Mouse (Mus musculus): ENCODE results near the gene Slf2.

Gene Slf2

DNA sequence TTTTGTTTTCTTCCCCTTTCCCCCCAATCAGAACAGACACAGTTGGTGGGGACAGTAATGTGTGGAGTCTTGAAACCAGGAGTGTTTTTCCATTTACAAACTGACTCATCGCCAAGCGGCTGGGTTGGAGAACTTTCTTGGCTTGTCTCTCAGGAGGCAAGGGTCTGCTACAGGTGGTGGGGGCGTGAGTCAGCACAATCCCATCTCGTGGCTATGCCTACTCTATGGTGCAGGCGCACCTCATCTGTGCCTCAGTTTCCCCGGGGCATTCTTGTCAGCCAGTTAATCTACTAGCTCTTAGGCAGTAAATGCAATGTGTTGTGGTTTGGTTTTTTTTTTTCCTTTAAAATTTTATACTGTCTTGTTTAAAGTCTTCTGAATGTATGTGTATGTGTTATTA is 52.4 kb downstream of the Slf2 start:
- DNase-seq (ENCODE audit: low read depth, low spot score): no peak

GRCm38 (mm10) chr19:44984420-44984819 is 53.5 kb downstream of the Slf2 start:
- no peak for DNase-seq (ENCODE audit: low read depth, low spot score)

GRCm38 (mm10) chr19:44985159-44985988 is 54.4 kb downstream of the Slf2 start:
- no peak for DNase-seq (ENCODE audit: low read depth, low spot score)

DNA sequence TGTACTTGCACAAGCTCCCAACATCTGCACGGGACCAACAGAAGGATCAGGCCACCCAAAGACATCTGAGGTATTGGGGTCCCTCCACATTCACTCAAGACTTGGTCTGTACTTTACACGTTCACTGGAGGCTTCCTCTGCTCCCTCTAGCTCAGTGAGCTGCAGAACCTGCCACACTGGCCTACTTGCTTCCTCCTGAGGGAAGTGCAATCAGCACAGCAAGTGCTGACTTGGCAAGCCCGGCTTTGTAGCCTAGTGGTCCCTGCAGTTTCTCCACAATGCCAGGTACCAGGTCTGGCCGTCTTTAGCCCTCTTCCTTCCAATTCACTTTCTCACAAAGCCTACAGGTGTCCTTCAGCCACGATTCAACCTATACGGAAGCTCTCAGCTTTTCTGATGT is 56.1 kb downstream of the Slf2 start:
- no peak for DNase-seq (ENCODE audit: low read depth, low spot score)

GRCm38 (mm10) chr19:44987851-44988250 is 56.9 kb downstream of the Slf2 start:
- no peak for DNase-seq (ENCODE audit: low read depth, low spot score)

GRCm38 (mm10) chr19:44988321-44988720 is 57.4 kb downstream of the Slf2 start:
- no peak for DNase-seq (ENCODE audit: low read depth, low spot score)

- peak; percentile 56 for DNase-seq (ENCODE audit: low read depth, low spot score)
Observed at GRCm38 (mm10) chr19:44988831-44989566, 58.0 kb downstream of the Slf2 start, which contains the start of gene Sema4g. Gene Sema4g (plus strand): TSS chr19:44989101.

DNA sequence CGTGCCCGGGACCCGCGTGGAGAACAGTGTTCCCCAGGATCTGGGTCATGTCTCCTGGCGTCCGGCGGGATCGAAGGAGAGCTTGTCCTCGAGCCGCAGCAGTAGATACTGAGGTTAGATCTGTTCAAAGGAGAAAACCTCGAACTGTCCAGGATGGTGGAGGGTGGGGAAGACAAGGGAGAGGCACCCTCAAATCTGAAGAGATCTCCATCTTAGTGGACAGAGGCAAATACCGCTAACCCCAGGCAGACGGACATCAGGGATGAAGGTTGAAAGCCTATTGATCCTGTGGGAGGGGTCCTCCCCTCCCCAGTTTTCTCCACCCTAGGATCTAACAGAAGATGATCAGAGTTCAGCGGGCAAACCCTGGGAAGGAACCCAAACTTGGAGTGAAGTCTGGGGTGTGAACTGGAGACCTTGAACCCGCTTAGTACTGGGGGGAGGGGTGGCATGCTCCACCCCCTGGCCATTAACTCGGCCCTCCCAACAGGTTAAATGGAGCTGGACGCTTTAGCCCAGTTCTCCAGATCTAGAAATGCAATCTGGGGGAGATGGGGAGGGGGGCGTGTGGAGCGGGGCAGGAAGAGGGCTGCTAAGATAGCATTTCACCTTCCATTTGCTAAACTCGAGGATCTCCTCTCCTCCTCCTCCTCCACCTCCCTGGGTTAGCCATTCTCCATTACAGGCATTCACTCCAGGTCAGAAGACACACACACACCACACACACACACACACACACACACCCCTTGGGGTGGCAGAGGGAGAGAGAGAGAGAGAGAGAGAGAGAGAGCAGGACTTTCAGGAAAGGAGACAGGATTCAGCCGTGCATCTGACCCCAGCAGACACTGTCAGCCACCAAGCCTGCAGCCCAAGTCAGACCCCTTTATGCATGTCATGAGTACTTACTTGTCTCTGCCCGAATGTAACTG is 58.9 kb downstream of the Slf2 start:
- DNase-seq (ENCODE audit: low read depth, low spot score): no peak

DNA sequence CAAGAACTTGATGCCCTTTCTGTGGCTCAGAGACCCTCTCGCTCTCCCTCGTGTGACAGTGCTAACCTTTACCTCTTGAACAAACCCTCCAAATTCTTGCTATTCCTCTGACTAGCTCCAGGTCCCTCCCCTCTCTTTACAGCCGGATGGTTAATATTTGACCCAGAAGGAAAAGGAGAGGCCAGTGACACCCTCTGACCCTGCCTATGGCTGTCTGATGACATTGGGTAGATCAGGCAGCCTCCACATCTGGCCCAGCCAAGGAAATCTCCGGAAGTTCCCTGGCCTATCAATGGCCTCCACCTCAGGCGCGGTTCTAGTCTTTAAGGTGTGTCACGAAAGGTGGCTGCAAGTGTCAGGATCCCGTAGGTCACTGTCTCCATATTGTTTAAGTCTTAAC is 60.1 kb downstream of the Slf2 start:
- no peak for DNase-seq (ENCODE audit: low read depth, low spot score)

- no peak for DNase-seq (ENCODE audit: low read depth, low spot score)
Observed at GRCm38 (mm10) chr19:44992246-44992645, 61.3 kb downstream of the Slf2 start.

- DNase-seq (ENCODE audit: low read depth, low spot score): no peak
Observed at GRCm38 (mm10) chr19:44992712-44993111, 61.8 kb downstream of the Slf2 start.

DNA sequence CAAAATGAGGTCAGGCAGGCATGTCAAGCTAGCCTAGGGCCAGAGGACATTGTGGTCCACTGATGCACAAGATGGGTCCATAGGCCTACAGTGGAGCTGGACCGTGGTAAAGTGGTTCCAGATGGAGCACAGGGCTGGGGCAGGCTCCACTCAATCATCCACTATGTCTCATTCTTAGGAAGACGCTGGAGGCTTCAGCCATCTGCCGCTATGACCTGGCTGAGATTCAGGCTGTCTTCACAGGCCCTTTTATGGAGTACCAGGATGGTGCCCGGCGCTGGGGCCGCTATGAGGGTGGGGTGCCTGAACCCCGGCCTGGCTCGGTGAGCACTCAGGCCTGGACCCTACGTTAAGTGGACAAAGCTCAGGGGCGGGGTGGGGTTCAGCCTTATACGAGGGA is 66.8 kb downstream of the Slf2 start:
- DNase-seq (ENCODE audit: low read depth, low spot score): no peak

- no peak for DNase-seq (ENCODE audit: low read depth, low spot score)
Observed at GRCm38 (mm10) chr19:44999647-45000046, 68.7 kb downstream of the Slf2 start.

- no peak for DNase-seq (ENCODE audit: low read depth, low spot score)
Observed at GRCm38 (mm10) chr19:45002301-45002700, 71.3 kb downstream of the Slf2 start.

DNA sequence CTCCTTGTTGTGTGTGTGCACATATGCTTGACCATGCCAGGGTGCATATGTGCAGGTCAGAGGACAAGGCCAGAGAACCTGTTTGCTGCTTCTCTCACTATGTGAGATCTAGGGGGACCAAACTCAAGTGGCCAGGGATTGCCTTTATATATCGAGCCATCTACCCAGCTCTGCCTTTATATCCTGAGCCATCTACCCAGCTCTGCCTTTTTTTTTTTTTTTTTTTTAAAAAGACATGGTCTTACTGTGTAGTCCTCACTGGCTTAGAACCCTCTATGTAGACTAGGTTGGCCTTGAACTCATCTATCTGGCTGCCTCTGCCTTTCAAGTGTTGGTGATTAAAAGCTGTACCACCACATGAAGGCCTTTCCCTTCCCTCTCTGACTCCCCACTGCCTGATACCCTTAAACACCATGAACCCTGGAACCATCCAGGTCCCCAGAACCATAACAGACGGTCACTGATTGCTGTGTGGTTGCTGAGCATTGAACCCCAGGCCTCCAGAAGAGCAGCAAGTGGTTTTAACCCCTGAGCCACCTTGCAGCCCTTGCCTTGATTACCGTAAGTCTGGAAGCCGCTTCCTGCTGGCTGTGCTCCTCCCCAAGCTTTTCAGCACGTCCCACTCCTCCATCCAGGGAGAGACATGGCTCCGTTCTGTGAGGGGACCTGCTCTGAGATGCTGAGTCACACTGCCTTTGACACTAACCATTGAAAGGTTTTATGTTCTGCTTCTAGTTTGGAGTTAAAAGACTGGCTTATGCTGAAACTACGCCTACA is 73.0 kb downstream of the Slf2 start:
- DNase-seq (ENCODE audit: low read depth, low spot score): no peak

- peak; percentile 48 for DNase-seq (ENCODE audit: low read depth, low spot score)
Observed at GRCm38 (mm10) chr19:45005444-45005843, 74.5 kb downstream of the Slf2 start, which contains the start of gene Twnk. Gene Twnk (plus strand): TSS chr19:45005663.

DNA sequence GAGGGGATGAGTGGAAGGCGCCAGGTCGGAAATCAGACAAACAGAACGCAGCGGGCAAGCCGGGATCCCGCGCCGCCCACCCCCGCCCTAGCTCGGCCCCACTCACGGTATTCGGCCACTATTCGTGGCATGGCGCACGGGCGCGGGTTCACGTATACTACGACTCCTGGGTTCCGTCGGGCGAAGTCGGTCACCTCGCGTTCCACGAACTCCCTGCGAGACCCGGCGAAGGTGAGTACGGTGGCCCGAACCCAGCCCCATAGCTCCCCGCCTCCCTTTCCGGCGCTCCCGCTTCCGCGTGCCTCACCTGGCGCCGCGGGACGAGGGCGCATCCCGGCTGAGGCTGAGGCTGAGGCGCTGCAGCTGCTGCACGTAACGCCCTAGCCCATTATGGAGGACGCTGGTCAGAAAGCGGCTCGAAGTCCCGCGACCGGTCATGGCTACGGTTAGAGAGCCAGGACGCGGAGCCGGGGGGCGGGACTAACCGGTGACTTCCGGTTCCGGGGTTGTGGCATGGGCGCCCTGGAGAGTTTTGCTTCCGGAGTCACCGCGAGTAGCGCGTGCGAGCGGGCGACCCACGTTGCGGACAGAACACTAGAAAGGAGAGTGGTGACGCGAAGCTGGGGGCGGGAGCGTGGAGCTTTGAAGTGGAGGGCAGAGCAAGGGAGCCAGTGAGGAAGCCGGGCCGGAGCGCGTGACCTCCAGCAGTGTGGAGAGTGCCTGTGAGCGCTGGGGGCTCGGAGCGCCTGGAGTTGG is 75.2 kb downstream of the Slf2 start, which contains the start of gene Mrpl43:
Gene Mrpl43, minus strand, starts transcription at position 486 of the 756 bp plus-strand sequence.
- peak; percentile 96 for DNase-seq (ENCODE audit: low read depth, low spot score)

DNA sequence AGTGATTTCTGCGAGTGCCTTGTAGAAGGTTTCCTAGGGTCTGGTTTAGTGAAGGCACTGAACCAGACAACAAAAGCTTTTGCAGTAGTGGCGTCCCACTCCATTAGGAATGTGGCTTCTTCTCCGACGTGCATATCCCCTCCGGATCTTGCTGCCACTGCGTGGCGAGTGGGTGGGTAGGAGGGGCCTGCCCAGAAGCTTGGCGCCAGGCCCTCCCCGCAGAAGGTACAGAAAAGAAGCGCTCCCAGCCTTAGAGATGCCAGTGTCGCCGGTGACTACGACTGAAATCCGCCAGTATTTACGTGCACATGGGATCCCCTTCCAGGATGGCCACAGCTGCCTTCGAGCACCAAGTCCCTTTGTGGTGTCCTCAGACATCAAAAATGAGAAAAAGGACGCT is 76.1 kb downstream of the Slf2 start:
- DNase-seq (ENCODE audit: low read depth, low spot score): peak; percentile 41

DNA sequence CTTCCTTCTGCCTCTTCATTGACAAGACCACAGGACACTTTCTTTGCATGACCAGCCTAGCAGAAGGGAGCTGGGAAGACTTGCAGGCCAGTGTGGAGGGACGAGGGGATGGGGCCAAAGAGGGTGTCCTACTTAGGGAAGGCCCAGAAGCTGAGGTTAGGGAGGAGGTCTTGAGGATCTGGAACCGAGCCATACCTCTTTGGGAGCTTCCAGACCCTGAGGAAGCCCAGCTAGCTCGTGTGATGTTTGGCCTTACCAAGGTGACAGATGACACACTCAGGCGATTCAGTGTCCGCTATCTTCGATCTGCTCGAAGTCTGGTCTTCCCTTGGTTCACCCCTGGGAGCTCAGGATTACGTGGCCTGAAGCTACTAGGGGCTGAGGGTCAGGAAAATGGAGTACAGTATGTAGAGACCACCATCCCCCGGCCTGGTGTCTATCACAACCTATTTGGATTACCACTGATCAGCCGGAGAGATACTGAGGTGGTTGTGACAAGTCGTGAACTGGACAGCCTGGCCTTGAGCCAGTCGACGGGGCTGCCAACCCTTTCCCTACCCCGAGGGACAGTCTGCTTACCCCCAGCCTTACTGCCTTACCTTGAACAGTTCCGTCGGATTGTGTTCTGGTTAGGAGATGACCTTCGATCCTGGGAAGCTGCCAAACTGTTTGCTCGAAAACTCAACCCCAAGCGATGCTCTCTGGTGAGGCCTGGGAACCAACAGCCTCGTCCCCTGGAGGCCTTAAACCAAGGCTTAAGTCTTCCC is 76.7 kb downstream of the Slf2 start:
- DNase-seq (ENCODE audit: low read depth, low spot score): no peak

Data from CD4-positive, CD25-positive, alpha-beta regulatory T cell, adult 2 months (primary cell).